Mouse (Mus musculus): ENCODE measurements around the gene 2310030G06Rik.

DNA sequence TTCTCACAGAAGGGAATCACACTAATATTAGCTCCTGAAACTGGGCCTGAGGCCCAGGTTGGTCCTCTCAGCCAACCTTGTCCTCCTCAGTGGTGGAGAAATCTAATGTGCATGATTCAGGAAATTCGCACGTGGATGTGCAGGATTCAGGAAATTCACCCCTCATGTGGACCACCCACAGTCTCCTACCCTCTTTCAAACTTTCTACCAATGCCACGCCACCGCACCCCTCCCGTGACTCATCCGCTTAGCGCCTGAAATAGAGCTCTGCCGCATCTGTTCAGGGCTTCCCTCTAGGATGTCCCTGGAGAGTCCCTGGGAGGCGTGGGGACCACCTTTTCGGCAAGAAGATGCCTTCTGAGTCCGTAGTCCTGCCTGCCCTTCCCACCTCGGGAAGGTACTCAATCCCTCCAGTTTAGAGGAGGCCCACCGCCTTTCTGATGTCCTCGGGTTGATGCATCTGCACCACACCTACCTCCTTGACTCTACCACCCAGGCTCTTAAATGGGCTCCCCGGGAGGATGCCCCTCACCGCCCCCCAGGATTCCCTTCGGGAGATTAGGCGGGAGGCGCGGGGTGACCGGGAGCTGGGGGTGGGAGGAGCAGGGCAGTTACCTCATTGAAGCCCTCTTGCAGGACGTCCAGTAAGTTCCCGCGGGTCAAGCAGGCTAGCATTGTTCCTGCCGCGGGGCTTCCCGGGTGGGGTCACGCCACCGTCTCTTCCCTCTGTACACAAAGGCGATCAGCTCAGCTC is 19.0 kb downstream of the 2310030G06Rik start:
- TF ChIP-seq CTCF (IDR thresholded peaks at IDR 0.05; ENCODE audit: low read depth) (no peak), EP300 (IDR thresholded peaks at IDR 0.05; ENCODE audit: low read depth) (no peak)

Measured in liver, embryonic 14.5 days (tissue).